Mouse (Mus musculus): ENCODE results near the gene Srsf3.

GRCm38 (mm10) chr17:29086916-29087315 is 54.5 kb downstream of the Srsf3 start:
- no peak for TF ChIP-seq POLR2A (IDR thresholded peaks at IDR 0.05; ENCODE audit: insufficient read depth, low read depth, low read length)
- no peak for TF ChIP-seq CTCF (IDR thresholded peaks at IDR 0.05)
- TF ChIP-seq EP300 (IDR thresholded peaks at IDR 0.05; ENCODE audit: insufficient read depth, low read depth, low read length) = no peak

All from heart, adult 2 months (tissue).